Mouse (Mus musculus) right cerebral cortex, adult 18-20 months (tissue): ENCODE measurements around the gene Grb10.

ENCODE experiments used
- DNase-seq: peaks from one replicate; pipeline ENCODE4 v3.0.0; 2022; ENCODE audit warnings: mixed read lengths

Gene Grb10

DNA sequence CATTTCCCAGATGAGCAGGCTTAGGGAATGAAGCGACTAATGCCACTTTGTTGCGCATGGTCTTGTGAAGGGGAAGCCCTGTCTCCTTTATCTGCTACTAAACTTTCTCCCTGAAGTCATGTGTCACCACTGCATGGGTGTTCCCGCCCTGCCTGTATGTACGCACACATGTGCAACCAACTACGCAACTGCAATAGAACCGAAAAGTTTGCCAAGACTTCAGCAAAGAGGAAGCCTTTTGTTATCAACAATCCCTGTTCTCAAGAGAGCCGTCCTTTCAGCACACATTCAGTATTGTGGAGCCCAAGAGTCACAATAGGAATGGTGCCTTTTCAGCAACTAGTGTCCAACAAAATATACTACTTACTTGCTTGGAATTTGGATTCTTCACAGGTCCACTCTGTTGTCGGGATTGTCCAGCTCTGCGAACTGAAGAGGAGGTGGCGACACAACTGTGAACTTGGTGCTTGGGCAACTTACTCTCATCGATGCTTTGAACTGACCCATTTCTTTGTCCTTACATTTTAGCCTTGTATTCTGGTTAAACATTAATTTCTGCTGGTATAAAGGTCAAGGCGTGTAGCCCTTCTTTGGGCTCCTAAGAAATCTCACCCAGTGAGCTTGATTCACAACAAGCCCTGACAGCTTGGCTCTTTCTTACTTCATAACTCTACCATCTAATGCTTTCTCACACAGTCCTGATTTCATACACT lies 140.7 kb downstream of the Grb10 start, which contains the start of gene Ddc:
TSS of gene Ddc (minus strand) at position 500 of the 713 bp plus-strand sequence.
- DNase-seq = no peak

DNA sequence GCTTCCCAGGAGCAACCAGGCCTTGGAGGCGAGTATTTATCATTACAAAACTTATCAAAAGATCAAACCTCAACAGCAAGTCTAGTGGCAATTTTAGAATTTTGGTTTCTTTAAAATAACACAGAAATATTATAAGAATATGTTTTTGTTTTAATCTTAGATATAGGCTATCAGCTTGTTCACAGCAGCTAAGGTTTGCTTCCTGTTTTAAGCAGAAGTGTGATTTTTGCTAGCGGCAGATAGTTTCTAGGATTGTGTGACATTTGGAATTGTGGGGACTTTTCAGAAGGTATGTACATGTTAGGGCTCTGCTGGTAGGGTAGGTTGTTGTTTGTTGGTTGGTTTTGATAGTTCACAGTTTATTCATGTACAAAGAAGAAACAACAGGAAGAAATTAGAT lies 143.0 kb downstream of the Grb10 start:
- DNase-seq = no peak

DNA sequence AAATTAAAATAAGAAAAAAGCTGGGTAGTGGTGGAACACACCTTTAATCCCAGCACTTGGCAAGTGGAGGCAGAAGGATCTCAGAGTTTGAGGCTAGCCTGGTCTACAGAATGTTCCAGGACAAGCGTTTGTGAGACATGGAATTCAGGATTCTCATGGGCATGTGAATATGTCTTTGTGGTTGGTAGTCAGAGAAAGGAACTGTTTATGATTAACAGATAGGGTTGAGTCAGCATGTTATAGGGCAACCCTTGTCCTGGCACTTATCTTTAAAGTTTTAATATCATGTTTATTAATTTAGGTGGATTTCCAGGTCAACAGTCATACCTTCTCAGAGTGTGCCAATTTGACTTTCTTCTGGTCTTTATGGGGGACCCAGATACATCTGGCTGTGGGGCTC lies 144.7 kb downstream of the Grb10 start:
- DNase-seq = no peak

DNA sequence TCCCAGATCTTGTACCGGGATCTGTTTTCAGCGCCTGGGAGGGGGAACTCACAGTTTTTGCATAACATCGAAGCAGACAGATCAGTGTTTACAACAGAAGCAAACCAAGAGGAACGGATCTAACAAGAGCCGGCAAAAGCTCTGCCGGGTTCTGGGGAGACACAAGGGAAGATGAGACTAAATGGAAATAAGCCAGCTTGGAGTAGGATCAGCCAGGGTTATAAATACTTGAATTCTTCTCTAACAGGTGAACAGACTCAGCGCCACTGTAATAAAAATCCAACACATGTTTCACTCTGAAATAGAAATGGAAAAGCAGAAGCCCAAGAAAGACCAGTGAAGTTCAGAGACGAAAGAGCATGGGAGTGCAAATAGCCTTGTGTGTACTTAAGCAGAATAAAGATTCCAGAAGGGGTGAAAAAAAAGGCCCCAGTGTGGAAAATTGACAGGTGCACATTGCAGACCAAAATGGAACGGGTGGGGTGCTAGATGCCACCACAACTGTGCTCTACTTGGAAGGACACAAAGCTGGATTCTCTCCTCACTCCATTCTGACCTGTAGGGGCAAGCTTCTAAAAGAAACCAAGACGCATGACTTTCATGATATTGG lies 145.4 kb downstream of the Grb10 start:
- DNase-seq = no peak

DNA sequence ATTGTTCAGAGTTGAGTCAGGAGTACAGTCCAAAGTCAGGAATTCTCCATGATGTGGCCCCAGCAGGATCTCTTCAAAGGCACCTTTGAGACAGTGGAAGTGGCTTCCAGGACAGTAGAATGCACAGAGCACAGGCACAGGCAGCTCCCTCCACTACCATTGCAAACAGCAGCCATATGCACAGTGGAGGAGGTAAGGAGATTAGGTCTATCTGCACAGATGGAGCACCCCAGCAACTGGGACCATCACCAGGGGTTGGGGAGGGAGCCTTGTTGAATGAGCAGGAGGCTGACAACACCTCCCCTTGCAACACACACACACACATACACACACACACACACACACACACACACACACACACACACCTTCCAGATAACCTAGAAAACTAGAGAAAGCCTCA lies 146.7 kb downstream of the Grb10 start:
- no peak for DNase-seq

DNA sequence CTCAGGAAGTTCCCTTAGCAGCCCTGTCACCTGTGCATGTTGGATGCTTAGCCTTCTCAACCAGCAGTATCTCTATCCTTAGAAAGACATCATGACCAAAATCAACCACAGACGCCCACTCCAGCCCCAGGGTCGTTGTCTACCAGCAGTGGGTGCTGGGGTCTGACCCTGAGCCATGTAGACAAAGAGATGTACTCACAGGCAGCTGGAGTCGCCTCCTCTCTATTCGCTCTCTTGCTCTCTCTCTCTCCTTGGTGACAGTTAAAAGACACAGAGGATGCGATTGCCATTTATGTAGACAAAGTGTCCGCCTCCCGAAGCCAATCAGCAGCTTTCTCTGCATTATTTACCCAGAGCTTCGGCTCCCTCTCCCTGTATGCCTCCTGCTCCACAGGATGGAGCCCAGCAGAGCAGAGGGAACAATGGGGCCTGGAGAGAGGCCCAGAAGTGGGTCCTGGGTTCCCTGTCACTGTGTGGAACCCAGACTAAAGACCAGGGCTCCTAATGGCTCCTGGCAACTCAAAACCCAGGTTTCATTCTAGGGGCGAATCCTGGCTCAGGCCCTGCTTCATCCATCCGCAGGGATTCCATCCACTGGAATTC lies 148.2 kb downstream of the Grb10 start:
- DNase-seq = no peak

DNA sequence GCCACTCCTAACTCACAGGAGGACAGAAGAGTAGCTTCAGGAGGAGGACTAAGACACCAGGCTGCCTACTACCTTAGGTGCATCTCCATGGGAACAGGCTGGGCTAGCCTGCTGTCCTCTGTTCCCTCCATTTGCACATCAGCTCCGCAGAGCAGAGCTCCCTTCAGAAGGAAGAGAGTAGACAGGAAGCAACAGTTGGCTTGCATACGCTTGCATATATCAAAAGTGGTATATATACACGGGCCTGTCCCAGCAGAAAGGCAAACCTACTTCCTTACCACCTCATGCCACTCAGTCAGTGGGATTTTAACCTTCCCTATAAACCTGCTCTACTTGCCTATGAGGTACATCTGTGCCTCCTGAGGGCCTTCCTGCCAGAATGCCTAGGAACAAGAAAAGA lies 149.8 kb downstream of the Grb10 start:
- DNase-seq = no peak

DNA sequence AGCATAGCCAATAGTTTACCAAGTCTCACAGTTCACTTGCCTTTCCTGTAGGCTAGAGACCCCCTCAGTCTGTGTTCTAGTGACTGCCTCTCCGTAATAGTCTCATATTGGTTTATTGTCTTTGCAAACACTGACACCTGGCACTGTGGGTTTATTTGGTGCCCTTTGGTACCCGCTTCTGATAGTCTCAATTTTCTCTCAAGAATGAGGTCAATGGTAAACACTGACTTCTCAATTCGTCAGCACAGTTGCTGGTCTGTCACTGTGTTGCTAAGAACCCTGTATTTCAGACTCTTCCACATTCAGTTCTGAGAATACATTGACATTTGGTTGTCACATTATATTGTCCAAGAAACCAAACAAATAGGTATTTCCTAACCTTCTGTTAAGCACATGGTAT lies 150.4 kb downstream of the Grb10 start:
- DNase-seq = no peak

DNA sequence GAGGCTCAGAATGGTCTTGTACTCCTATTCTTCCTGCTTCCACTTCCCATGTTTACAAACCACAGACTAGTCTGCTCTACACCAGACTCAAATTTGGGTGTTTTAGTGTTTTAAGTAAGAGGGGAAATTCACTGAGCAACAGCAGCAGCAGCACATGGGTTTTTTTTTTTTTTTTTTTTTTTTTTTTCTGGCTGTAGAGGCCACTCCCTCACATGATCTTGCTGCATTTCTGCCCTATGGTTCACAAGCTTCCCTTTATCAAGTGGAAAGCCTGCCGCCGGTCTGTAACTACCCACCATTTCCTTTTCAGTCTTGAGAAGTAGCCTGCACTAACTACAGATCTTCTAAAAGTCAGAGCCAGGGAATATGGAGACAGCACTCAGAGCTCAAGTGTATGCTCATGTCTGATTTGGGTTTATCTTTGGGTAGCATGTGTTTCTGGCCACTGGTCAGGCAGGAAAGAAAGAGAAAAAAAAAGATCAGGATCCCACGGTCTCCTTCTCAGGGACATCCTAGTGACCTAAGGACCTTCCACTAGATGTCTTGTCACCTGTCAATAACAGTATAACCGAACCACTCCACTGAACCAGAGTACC lies 152.0 kb downstream of the Grb10 start:
- DNase-seq = no peak

DNA sequence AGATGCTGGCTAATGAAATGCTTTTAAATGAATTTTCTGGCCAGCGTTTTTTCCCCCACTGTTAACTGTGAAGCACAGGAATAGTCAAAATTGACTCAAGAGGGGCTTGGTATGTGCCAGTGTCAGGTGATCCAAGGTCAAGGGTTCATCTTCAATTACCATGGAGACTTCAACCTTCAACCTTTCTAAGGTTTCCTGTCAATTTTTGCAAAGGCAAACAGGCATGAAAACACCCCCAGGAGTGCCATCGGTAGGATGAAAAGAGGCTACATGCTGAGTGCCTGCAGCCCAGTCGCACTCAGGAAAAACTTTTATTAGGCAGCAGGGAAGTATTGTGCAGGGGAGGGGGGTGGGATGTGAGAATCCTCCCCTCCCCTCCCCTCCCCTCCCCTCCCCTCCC lies 152.6 kb downstream of the Grb10 start:
- DNase-seq = no peak

DNA sequence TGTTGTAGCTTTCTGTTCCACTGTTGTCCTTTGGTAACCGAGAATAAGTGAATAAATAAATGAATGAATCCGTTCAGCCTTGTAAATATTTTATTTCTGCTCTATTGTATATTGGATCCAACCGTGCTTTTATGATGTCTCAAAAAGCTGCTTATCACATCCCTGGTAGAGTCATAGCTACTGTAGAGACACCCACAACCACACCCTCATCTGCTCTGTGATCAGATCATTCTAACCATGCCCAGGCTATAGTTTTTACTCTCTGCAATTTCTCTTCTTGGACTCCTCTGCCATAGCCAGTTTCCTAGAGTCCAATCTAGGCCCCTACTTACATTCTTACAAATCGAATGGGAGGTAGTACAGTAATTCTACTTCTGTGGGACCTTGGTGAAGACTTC lies 153.2 kb downstream of the Grb10 start:
- no peak for DNase-seq

DNA sequence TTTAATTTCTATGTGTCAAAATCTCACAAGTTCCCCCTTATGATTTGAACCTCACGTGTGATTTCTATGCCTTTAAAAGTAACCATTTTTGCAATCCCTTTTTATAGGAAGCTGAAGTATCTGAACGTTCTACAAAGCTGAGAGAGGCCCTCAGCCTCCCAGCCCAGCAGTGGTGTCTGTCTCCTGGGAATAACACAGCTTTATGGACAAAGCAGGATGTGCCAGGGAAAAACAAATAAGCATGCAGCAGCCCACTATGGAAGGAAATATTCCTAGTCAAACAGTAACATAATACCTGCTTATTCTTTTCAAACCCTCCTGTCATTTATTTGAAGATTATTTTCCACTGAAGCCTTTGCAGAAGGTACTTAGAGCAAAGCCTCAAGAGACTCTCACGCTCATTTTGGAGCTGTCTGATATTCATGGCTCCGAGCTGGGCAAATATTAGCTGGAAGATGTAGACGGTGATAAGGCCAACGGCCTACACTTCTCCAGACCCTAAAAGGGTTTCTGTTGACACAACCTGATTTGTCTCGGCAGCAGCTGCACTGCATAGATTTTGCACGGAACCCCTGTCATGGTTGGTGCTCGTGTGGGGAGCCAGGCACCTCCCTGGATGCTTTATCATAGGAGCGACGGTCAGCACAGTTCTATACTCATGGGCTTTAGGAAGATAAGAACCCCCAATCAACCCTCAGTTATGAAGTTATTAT lies 153.8 kb downstream of the Grb10 start:
- no peak for DNase-seq

DNA sequence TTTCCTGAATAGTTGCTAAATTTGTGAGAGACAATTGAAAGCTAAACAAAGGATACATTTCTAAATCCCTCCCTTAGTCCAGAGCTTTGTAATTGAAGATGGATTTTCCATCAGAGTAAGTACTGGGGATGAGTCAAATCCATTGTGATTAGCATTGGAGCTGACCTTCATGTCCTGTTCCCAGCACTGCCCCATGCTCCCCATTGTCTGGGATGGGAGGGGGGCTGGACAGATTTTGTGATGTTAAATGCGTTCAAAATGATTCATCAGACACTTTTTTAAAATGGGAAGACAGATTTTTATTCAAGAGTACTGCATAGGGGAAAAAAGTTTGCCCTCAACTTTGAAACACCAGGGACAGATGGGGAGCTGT lies 156.7 kb downstream of the Grb10 start:
- DNase-seq = no peak

DNA sequence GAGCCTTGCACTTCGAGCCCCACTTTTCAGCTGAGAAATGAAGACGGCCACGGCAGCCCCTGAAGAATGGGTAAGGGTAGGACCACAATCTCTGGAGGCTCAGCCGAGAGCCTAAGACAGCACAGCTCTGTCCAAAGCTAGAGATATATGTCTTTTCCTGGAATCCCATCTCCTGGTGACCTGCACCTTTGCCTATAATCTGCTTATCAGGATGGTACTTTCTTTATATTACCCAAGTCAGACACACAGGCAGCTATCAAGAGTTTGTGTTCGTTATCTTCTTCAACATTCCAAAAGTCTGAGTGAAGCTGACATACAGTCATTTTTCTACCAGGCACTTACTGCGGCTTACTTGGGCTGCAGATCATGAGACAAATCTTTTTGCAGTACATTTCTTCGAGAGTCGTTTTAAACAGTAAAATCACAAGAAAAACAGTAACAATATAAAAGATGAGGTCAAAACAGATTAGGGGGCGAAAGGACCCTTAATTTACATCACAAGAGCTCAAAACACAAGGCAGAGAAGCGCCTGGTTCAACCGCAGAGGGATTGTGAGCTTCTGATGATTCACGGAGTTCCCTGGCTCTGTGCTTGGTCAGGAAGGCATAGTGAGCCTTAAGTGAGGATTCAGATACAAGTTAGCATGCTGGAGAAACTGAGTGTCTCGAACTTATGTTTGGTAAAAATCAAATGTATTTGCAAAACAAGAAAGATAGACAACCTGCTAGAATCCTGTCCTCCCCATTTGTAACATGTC lies 157.3 kb downstream of the Grb10 start:
- DNase-seq = no peak
